Mouse (Mus musculus) brain, embryonic 14.5 days (tissue): Measurements from ENCODE around the gene Gm13693.
"Not testable (repeated sequence)": the region's sequence is repeated elsewhere in the genome, so short reads cannot be mapped to it uniquely, and the experiment has no call there.

Experiments used
- CTCF ChIP-seq: fragments of 200-500 bp; IDR thresholded peaks from 2 replicates; pipeline ENCODE4 v1.5.1; 2012; ENCODE audit warnings: inconsistent platforms, mild to moderate bottlenecking, moderate library complexity, borderline replicate concordance; ENCODE audit not compliant: insufficient read depth, insufficient read length; ENCODE audit errors: extremely low read depth
- POLR2A ChIP-seq: fragments of 200-500 bp; IDR thresholded peaks from 2 replicates; pipeline ENCODE4 v1.6.1; 2012; ENCODE audit warnings: mild to moderate bottlenecking, inconsistent platforms, borderline replicate concordance; ENCODE audit not compliant: poor library complexity, insufficient read depth, insufficient read length, severe bottlenecking; ENCODE audit errors: extremely low read depth

DNA sequence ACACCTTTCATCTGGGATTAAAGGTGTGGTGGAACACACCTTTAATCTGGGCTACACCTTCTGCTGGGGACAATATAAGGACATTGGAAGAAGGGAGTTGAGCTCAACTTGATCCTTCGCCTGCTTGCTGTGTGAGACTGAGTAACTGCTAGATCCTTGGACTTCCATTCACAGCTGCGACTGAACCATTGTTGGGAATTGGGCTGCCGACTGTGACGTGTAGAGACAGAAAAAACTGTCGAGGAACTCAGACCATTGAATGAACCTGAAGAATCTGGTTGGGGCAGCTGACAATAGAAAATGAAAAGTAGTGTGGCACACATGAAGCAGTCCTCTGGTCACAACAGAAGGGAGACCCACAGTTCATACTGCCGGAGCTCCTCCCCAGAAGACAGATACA lies 28.9 kb downstream of the Gm13693 start, which contains the start of gene Gm13691:
- not testable (repeated sequence) for TF ChIP-seq CTCF, POLR2A
